Mouse (Mus musculus): ENCODE data around the gene Stab2. TPM values are rescaled to one million over a fixed set of nuclear protein-coding genes. Genes with fewer than 3 reads are reported as not detected.
A peak's percentile ranks its signal among the peaks of the same experiment; 100 is the strongest.

Stab2 gene
- polyA plus RNA-seq, 1 experiment from 2014 or later, result 4.0 TPM

GRCm38 (mm10) chr10:87024884-87025283 lies 17.1 kb upstream of the Stab2 start:
- Histone ChIP-seq H3K4me3 (no peak overlapping the region), H3K9me3 (no peaks in the 10 kb centered on the region), H3K36me3 (no peaks in the 10 kb centered on the region), H3K4me1 (no peaks in the 10 kb centered on the region), H3K27me3 (ENCODE audit: insufficient read depth, poor library complexity, severe bottlenecking) (peaks cover 14% of the 10 kb centered on the region; the same call in 1 of the 2 replicates), H3K27ac (no peak overlapping the region)
- WGBS, result 3% methylated on average over 9 of the region's 10 CpGs
- peak; percentile 89 for DNase-seq (ENCODE audit: low spot score)

DNA sequence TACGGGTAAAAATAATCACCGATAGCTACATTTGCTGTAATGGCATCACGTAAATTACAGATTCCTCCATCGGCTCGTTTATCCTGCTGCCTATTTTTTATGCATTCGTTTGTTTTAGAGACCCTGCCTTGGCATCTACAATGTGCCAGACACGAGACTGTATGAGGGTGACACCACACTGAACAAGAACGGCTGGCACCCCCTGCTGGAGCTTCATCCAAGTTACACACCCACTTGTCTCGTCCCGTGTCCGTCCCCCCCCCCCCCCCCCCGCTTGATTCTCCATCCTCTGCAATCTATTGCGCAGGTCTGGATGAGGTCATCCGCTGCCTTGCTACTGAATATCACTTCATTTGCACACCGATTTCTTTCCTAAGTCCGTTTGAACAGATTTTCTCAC lies 12.9 kb upstream of the Stab2 start:
- no peak overlapping the region for H3K4me3 ChIP-seq

GRCm38 (mm10) chr10:87018876-87019275 lies 11.1 kb upstream of the Stab2 start:
- WGBS, result 75% methylated on average over 9 of the region's 9 CpGs
- H3K36me3 ChIP-seq, result no peaks in the 10 kb centered on the region
- no peak for DNase-seq (ENCODE audit: low spot score)
- H3K27me3 ChIP-seq (ENCODE audit: insufficient read depth, poor library complexity, severe bottlenecking), result peaks cover 18% of the 10 kb centered on the region; the same call in 1 of the 2 replicates
- no peak overlapping the region for H3K4me3 ChIP-seq
- H3K4me1 ChIP-seq, result peaks cover 15% of the 10 kb centered on the region
- no peak overlapping the region for H3K27ac ChIP-seq
- no peaks in the 10 kb centered on the region for H3K9me3 ChIP-seq

More for the DNA sequence above, 12.9 kb upstream of the Stab2 start:
- Histone ChIP-seq H3K27me3 (ENCODE audit: insufficient read depth, poor library complexity, severe bottlenecking) (peaks cover 18% of the 10 kb centered on the region; the same call in 1 of the 2 replicates), H3K27ac (no peak overlapping the region), H3K4me1 (peaks cover 9% of the 10 kb centered on the region), H3K36me3 (no peaks in the 10 kb centered on the region), H3K9me3 (no peaks in the 10 kb centered on the region)
- 66% methylated on average over 14 of the region's 16 CpGs for WGBS
- DNase-seq (ENCODE audit: low spot score), result no peak

- no peak overlapping the region for H3K4me3 ChIP-seq
- no peaks in the 10 kb centered on the region for H3K36me3 ChIP-seq
- no peaks in the 10 kb centered on the region for H3K9me3 ChIP-seq
- 0 out of 2 replicates have a peak overlapping the region, but pooled peaks have one; percentile 29 for H3K27ac ChIP-seq
- WGBS, result 54% methylated on average over 9 of the region's 9 CpGs
- peaks cover 10% of the 10 kb centered on the region; the same call in 1 of the 2 replicates for H3K27me3 ChIP-seq (ENCODE audit: insufficient read depth, poor library complexity, severe bottlenecking)
- peaks cover 15% of the 10 kb centered on the region for H3K4me1 ChIP-seq
- no peak for DNase-seq (ENCODE audit: low spot score)
Measured at GRCm38 (mm10) chr10:87016151-87016692, 8.4 kb upstream of the Stab2 start.

DNA sequence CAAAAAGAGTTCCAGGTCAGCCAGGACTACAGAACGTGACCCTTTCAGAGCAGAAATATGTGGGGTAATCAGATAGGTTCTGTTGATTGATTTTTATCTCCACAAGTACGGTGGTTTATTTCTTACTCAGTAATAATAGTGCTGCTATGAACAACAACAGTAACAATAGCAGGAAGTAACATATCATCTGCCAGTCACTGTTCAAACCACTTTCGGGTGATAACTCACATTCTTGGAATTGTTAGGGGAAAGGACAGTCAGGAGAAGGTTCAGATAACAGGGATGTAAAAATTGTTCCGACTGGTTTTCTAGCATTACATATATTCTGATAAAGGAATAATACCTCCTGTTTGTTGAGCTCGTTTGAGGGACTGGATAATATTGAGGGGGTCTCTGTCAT lies 7.6 kb upstream of the Stab2 start:
- no peaks in the 10 kb centered on the region for H3K36me3 ChIP-seq
- WGBS, result 18% methylated on average over 5 of the region's 5 CpGs

GRCm38 (mm10) chr10:87014391-87014965 lies 6.7 kb upstream of the Stab2 start:
- Histone ChIP-seq H3K27ac (no peak overlapping the region), H3K4me3 (no peak overlapping the region), H3K4me1 (peaks cover 15% of the 10 kb centered on the region), H3K36me3 (no peaks in the 10 kb centered on the region), H3K27me3 (ENCODE audit: insufficient read depth, poor library complexity, severe bottlenecking) (peaks cover 9% of the 10 kb centered on the region; the same call in 1 of the 2 replicates), H3K9me3 (no peaks in the 10 kb centered on the region)
- WGBS, result 71% methylated on average over 7 of the region's 7 CpGs
- DNase-seq (ENCODE audit: low spot score), result no peak

More for the DNA sequence above, 7.6 kb upstream of the Stab2 start:
- peaks cover 10% of the 10 kb centered on the region; the same call in 1 of the 2 replicates for H3K27me3 ChIP-seq (ENCODE audit: insufficient read depth, poor library complexity, severe bottlenecking)
- H3K27ac ChIP-seq, result no peak overlapping the region
- DNase-seq (ENCODE audit: low spot score), result no peak
- H3K4me1 ChIP-seq, result peaks cover 15% of the 10 kb centered on the region
- no peaks in the 10 kb centered on the region for H3K9me3 ChIP-seq
- no peak overlapping the region for H3K4me3 ChIP-seq

- no peaks in the 10 kb centered on the region for H3K9me3 ChIP-seq
- no peaks in the 10 kb centered on the region for H3K36me3 ChIP-seq
- no peak for DNase-seq (ENCODE audit: low spot score)
- no peak overlapping the region for H3K4me3 ChIP-seq
- no peaks in the 10 kb centered on the region for H3K27me3 ChIP-seq (ENCODE audit: insufficient read depth, poor library complexity, severe bottlenecking)
- no peak overlapping the region for H3K27ac ChIP-seq
- 83% methylated on average over 7 of the region's 7 CpGs for WGBS
- H3K4me1 ChIP-seq, result peaks cover 15% of the 10 kb centered on the region
Measured at GRCm38 (mm10) chr10:87012087-87012486, 4.3 kb upstream of the Stab2 start.

- H3K4me1 ChIP-seq, result no peaks in the 10 kb centered on the region
- no peaks in the 10 kb centered on the region for H3K9me3 ChIP-seq
- no peak overlapping the region for H3K4me3 ChIP-seq
- no peak for DNase-seq (ENCODE audit: low spot score)
- H3K27ac ChIP-seq, result no peak overlapping the region
- 84% methylated on average over 3 of the region's 3 CpGs for WGBS
- H3K36me3 ChIP-seq, result no peaks in the 10 kb centered on the region
- H3K27me3 ChIP-seq (ENCODE audit: insufficient read depth, poor library complexity, severe bottlenecking), result no peaks in the 10 kb centered on the region
Measured at GRCm38 (mm10) chr10:87008215-87008499, 332 bp upstream of the Stab2 start.

DNA sequence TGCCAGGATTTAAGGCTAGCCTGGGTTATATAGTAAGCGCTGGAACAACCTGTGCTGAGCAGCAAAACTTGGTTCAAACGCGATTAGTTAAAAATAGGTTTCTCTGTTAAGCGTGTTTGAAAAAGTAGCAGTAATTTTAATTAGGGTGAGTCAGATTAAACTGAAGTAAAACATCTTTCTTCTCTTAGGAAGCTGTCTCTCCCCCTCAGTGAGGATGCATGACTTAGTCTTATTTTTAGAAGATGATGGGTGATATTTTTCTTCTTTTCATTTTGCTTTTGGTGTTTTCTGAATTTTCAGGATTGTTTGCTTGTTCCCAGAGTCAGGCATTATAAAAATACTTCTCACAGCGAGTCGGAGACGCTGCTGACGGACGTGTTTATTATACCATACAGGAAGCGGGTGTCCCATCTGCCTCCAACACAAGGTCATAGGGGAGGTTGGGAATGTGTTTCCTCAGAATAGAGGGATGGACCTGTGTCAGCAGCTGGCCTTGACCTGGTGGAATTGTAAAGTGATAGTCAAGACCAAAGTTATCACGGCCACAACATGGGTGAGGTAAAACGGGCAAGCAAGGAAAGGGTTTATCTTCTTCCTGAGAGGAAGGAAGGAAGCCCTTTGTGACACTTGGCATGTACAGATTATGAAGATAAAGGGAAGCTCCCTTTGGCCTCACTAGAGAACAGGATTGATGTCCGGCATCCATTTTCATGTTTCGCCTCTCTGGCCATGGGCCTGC lies 15.4 kb downstream of the Stab2 start:
- 70% methylated on average over 14 of the region's 14 CpGs for WGBS
- DNase-seq (ENCODE audit: low spot score), result no peak
- no peaks in the 10 kb centered on the region for H3K9me3 ChIP-seq
- H3K4me1 ChIP-seq, result peaks cover 16% of the 10 kb centered on the region
- H3K36me3 ChIP-seq, result no peaks in the 10 kb centered on the region
- no peak overlapping the region for H3K27ac ChIP-seq
- peaks cover 9% of the 10 kb centered on the region; the same call in 1 of the 2 replicates for H3K27me3 ChIP-seq (ENCODE audit: insufficient read depth, poor library complexity, severe bottlenecking)
- H3K4me3 ChIP-seq, result no peak overlapping the region

- Histone ChIP-seq H3K27ac (no peak overlapping the region), H3K9me3 (no peaks in the 10 kb centered on the region), H3K27me3 (ENCODE audit: insufficient read depth, poor library complexity, severe bottlenecking) (peaks cover 9% of the 10 kb centered on the region; the same call in 1 of the 2 replicates), H3K4me1 (peaks cover 16% of the 10 kb centered on the region), H3K36me3 (no peaks in the 10 kb centered on the region), H3K4me3 (no peak overlapping the region)
- DNase-seq (ENCODE audit: low spot score), result peak; percentile 80
- 8% methylated on average over 9 of the region's 9 CpGs for WGBS
Measured at GRCm38 (mm10) chr10:86990666-86991065, 17.2 kb downstream of the Stab2 start.

GRCm38 (mm10) chr10:86989838-86990237 lies 18.0 kb downstream of the Stab2 start:
- no peaks in the 10 kb centered on the region for H3K9me3 ChIP-seq
- WGBS, result 50% methylated on average over 8 of the region's 8 CpGs

DNA sequence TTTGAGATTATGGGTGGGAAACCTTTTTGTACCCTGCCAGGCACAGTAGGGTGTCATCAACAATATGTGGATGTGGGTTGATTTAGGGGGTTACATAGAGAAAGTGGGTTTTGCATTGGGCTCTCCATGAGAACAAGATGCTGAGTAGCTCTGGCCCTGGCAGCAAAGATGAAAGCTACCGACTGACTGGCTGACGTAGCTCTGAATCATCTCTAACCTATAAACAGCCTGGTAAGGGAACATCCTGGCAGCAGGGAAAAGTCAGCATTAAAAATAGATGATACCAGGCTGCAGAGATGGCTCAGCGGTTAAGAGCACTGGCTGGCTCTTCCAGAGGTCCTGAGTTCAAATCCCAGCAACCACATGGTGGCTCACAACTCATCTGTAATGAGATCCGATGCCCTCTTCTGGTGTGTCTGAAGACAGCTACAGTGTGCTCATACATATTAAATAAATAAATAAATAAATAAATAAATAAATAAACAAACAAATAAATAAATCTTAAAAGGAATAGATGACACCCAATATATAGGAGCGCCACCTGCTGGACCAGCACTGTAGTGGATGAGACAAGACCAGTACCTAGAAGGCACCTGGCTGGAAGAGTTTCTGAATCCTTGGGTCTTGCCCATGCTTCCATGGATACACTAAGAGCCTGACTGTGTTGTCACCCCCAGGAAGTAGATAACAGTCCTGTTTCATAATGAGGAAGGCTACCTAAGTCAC lies 31.7 kb downstream of the Stab2 start:
- H3K4me1 ChIP-seq, result peaks cover 11% of the 10 kb centered on the region; the same call in 1 of the 2 replicates
- WGBS, result 83% methylated on average over 5 of the region's 5 CpGs
- peaks cover 7% of the 10 kb centered on the region; the same call in 1 of the 2 replicates for H3K27me3 ChIP-seq (ENCODE audit: insufficient read depth, poor library complexity, severe bottlenecking)
- no peaks in the 10 kb centered on the region for H3K36me3 ChIP-seq
- H3K27ac ChIP-seq, result no peak overlapping the region
- DNase-seq (ENCODE audit: low spot score), result no peak
- no peak overlapping the region for H3K4me3 ChIP-seq
- H3K9me3 ChIP-seq, result no peaks in the 10 kb centered on the region

More at GRCm38 (mm10) chr10:86989838-86990237, 18.0 kb downstream of the Stab2 start:
- H3K4me3 ChIP-seq, result no peak overlapping the region
- peaks cover 16% of the 10 kb centered on the region for H3K4me1 ChIP-seq
- H3K36me3 ChIP-seq, result no peaks in the 10 kb centered on the region
- no peak for DNase-seq (ENCODE audit: low spot score)
- peaks cover 9% of the 10 kb centered on the region; the same call in 1 of the 2 replicates for H3K27me3 ChIP-seq (ENCODE audit: insufficient read depth, poor library complexity, severe bottlenecking)
- no peak overlapping the region for H3K27ac ChIP-seq

All from heart, embryonic 10.5 days (tissue).